Mouse (Mus musculus) thymus, postnatal 10 days (tissue): ENCODE measurements around the gene Map2k5.
A peak's percentile ranks its signal among the peaks of the same experiment; 100 is the strongest.

ENCODE experiments used
- DNase-seq, 2 experiments: peaks; one replicate each; pipeline ENCODE4 v3.0.0; 2021; ENCODE audit warnings: low spot score in 2 of 2

Map2k5 gene

GRCm38 (mm10) chr9:63377270-63378142 lies at the start of gene Map2k5:
Gene Map2k5, minus strand, starts transcription at chr9:63377902.
- DNase-seq = peak; percentile 88 to 92

DNA sequence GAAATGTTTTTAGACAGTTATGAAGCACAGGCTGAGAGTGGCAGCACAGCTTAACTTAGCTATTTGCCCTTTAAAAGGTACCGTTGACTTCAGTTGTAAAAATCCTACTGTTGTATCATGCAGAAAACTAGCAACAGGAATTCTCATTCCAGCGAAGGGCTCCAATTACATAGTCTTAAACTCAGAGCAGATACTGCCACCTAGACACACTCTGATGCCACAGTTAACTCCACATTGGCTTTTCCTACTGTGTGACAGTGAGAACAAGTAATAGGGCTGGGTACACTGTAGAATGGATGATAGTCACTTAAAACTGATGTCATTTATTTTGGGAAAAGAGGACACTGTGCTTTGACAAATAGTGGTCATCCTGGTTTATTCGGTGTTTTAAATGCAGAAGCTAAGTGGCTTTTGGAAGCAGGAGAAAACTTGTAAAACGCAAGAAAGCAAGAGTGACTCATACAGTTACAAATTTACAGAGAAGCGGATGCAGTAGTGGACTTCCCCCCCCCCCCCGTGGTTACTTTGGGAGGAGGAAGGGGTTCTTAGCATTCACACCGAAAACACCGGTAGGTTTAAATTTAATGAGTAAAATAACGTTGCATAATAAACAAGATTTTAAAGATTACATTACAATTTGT lies 43.5 kb upstream of the Map2k5 start:
- no peak for DNase-seq

DNA sequence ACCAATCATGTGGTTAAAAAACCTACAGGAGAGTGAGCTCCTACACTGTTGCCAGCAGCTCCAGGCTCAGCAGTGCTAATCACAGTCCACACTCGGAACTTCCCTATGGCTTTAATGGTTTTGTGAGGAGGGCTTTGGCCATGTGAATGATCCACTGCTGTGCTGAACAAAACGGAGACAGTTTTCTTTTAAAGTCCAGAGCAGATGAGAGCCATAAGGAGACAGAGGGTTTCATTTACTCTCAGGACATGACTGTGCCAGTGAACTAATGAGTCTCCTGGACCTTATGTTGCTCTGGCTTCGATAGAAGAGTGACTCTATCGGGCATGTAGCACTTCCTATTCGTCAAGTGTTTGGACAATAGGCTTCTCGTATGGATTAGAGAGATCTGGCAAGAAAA lies 42.7 kb upstream of the Map2k5 start:
- DNase-seq = no peak

- no peak for DNase-seq
These were observed 22.5 kb upstream of the Map2k5 start for GRCm38 (mm10) chr9:63400176-63400575.

GRCm38 (mm10) chr9:63399463-63399815 lies 21.7 kb upstream of the Map2k5 start:
- no peak for DNase-seq

DNA sequence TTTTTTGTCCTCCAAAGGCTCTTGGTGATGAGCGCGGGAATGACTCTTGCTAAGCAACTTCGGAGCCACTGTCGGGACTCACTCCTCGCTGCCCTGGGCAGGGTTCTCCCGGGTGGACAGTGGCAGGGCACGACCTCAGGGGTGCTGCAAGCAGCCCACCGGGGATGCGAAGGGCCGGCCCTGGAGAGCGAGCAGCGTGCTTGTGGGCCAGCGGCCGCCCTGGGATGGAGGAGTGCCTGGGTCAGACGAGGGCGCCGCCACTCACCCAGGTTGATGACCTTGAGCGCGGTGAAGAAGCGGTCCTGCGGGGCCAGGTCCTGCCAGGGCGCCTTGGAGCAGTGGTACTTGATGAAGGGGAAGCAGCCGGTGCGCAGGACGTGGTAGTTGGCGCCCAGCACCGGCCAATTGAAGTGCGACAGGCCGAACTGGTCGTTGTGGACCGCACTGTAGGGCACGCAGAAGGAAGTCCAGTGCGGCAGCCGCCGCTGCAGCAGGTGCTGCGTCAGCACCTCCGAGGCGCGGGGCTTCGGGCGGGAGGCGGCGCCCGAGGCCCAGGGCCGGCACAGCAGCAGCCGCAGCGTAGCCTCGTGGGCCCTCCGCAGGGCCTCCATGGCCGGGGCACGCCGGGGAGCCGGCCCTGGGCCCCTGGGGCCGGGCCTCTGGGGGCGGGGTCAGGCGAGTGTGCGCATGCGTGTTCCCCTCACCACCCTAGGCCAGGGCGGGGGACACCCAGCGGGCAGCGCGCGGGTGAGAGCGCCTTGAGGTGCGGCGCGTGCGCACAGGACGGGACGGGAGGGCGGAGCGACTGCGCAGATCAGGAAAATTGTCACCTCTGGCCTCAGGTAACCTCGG lies 21.1 kb upstream of the Map2k5 start, which contains the start of gene 2300009A05Rik:
Gene 2300009A05Rik (minus strand): TSS at position 636 of the 852 bp plus-strand sequence.
- peak; percentile 94 to 96 for DNase-seq

- no peak for DNase-seq
These were observed 17.9 kb upstream of the Map2k5 start for GRCm38 (mm10) chr9:63395612-63396011.

DNA sequence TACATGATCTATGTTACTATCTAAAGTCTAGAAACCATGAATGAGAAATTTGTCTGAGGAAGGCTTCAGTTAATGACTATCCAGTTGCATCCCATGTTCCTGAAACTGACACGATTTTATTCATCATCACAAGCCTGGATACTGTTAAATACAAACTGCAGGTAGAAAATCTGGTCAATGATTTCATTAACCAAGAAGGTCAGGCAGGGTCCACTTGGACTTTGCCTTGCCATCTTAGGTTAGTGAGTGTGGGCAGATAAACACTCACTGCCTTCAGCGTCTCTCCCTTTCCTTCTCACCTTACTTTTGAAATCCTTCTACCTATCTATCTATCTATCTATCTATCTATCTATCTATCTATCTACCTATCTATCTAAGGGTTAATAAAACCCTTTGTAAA lies 13.6 kb upstream of the Map2k5 start:
- no peak for DNase-seq

DNA sequence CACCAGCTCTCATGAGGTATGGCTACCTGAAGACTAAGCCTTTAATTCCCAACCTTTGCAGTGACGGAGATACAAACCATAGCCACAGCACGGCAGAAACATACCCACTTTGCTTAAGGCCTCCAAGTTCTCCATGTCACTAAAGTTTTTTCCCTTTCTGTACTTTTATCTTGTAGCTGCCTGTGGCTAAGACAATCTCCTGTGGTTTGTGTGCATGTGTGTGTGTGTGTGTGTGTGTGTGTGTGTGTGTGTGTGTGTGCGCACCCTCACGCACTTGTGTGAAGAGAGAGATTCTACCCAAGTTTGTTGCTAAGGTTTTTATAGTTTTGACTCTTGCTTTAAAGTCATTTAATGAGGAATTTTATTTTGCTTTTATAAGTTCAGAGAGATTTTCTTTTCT lies 5.1 kb upstream of the Map2k5 start:
- DNase-seq = no peak

- DNase-seq = no peak
These were observed 2.6 kb upstream of the Map2k5 start for GRCm38 (mm10) chr9:63380326-63380725.

DNA sequence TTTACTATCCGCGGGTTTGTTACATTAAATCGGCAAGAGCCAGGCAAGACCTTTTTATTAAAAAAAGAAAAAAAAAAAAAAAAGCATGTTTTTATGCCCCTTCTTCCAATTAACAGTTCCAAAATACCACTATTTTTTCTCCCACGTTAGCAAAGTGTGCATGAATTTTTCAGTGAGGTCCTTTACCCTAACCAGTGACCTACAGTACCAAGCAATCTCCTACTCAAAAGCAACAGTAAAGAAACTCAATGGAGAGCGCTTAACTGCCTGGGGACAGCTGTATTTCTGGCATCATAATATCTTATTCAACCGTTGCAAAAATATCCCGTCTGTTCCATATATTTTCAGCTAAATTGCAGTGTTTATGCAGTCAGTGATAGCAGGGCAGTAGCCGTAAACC lies 472 bp upstream of the Map2k5 start:
- DNase-seq = no peak

DNA sequence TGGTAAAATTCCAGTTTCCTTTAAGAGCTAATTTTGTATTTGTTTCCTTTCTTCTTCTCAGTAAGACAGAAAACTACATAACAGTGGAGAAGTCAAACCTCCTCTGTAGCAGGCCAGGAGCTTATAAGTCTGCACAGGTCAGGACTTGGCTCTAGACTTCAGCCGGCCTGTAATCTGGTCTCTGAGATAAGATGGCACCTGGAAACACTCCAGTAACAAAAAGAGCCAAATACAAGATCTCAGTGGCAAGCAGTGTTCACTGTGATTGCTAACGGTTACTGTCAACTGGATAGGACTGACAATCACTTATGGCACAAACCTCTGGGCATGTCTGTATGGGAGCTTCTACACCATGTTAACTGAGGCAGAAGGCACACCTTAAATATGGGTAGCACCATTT lies 4.4 kb downstream of the Map2k5 start:
- no peak for DNase-seq

DNA sequence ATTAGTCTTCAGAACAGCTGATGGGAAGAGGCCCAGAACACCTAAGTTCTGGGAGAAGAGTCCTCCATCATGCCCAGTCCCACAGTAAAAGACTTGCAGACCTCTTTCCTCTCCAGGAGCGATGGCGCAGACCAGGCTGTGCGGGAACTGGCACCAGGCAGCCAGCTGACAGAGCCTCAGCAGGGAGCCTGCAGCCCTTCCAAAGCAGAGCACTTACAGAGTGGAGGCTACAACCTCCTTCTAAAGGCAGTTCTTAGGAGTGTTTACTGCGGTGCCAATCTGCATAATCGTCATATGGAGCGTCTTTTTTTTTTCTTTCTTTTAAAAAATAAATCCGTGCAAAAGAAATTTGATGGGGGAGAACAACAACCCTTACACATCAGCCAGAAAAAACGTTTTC lies 5.2 kb downstream of the Map2k5 start:
- no peak for DNase-seq

DNA sequence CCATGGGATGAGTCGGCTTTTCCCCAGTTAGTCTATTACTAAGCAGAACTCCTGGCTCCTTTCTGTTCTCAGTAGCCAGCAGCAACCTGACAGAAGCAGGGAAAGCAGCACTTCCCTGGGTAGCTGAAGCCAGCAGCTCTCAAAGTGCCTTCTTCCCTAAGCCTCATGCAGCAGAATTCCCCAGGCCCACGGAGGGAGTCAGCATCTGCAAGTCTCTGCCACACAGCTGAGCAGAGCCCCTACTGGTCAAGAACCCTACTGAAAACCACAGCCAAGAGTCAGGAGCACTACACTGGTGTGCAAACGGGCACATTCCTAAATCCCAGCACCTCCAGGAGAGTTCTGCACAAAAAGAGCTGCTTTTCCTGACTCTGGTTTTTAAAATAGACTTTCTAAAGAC lies 17.3 kb downstream of the Map2k5 start:
- no peak for DNase-seq

DNA sequence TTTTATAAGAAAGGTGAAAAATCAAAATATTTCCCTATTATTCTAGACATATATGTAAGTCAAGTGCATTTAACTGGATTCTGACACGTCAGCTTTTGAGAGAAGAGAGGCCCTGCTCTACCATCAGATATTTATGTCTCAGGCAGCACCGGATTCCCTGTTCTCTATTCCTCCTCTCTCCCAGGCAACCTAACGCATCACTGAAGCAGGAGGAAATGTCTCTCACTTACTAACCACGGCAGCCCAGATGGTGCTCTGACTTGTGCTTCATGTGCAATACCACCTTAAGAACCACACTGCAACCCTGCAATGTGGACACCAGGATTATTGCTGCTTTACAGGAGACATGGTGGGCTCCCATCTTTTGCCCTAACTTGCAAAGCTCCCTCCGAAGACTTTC lies 18.7 kb downstream of the Map2k5 start:
- DNase-seq = no peak

DNA sequence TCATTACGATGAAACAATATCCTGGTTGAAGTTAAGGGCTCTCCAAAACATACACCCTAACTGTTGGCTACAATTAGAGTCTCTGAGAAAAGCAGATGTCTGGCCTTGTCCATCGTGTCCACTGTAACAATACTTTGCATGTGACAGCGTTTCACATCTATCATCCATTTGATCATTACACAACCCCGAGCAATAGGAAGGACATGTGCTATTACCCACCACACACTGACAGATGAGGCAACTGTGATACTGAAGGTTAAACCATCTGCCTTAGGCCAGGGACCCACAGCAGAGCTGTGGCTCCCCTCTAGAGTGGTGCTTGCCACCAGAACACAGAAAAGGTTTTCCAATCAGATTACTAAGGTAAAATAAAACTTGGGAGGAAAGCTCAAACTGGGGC lies 21.0 kb downstream of the Map2k5 start:
- no peak for DNase-seq

DNA sequence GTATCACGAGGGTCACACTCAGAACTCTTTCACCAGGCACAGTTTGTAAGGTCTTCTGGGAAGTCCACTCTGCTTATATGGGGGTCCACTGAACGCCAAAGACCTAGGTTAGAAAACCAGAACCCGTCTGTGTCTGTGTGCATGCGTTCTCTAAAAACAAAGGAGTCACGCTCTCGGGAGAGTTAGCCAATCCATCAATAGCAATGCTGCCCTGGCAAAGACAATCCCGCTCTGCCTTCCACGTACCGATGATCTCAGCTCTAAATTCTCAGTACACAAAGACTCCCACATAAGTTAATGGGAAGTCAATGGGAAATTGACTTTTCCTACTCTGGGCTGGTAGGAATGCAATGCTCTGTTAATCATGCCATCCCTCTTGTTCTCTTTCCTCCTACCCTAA lies 21.4 kb downstream of the Map2k5 start:
- DNase-seq = no peak

GRCm38 (mm10) chr9:63354168-63354567 lies 23.5 kb downstream of the Map2k5 start:
- DNase-seq = no peak

GRCm38 (mm10) chr9:63350030-63350429 lies 27.7 kb downstream of the Map2k5 start:
- no peak for DNase-seq

GRCm38 (mm10) chr9:63349241-63349640 lies 28.5 kb downstream of the Map2k5 start:
- DNase-seq = no peak

DNA sequence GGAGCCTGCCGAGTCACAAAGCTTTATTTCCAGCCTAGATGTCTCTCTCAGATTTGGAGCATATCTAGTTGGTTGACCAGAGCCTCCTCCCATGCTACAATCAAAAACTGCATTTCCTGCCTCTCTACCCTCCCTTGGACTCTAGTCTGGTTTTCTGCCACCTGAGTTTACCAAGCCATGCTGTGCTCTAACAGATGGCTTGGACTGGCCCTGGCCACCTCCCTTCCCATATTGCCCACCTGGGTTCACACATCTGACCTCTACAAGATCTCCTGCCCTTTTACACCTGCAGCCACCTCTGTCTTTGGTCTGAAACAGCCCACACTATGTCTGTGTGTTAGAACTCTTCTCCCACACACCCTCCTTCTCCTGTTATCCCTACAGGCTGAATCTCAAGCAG lies 29.6 kb downstream of the Map2k5 start:
- no peak for DNase-seq

- no peak for DNase-seq
These were observed 31.7 kb downstream of the Map2k5 start for GRCm38 (mm10) chr9:63346029-63346428.
